Mouse (Mus musculus): Measurements from ENCODE around the gene Smtnl1. TPM values are rescaled to one million over a fixed set of nuclear protein-coding genes. Genes with fewer than 3 reads are reported as not detected.

Smtnl1 gene
- total RNA-seq, 1 experiment: 4.9 TPM

DNA sequence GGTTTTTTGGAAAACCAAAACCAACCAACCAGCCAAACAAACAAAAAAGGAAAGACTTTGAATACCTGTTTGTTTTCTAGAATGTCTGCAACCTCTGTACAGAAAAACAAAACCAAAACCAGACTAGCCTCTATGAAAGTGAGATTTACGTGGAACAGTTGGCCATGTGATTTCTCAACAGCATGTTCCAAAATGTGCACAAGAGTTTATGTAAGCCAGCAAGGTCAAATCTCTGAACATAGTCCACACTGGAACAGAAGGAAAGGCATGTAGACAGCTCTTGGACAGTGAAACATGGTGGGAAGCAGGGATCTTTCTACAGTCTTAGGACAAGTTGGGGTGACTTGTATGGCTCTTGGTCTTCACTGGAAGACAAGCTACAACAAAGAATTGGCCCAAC lies 60.6 kb downstream of the Smtnl1 start:
- TF ChIP-seq ZNF384 (IDR thresholded peaks at IDR 0.05; ENCODE audit: low read depth, low read length): no peak
- no peak for TF ChIP-seq MAFK (IDR thresholded peaks at IDR 0.05; ENCODE audit: insufficient read depth, low read depth, low read length)
- no peak for TF ChIP-seq CHD2 (IDR thresholded peaks at IDR 0.05; ENCODE audit: low read depth, low read length)
- no peak for TF ChIP-seq HCFC1 (IDR thresholded peaks at IDR 0.05; ENCODE audit: borderline replicate concordance, insufficient read depth, low read length)
- no peak for TF ChIP-seq ZC3H11A (IDR thresholded peaks at IDR 0.05; ENCODE audit: borderline replicate concordance, low read depth, low read length)
- Histone ChIP-seq H3K9ac (ENCODE audit: insufficient read depth, low read depth, low read length, poor library complexity, severe bottlenecking) (no peak overlapping the region), H3K4me3 (ENCODE audit: insufficient read depth in 1 of 2, low read depth in 1 of 2, low read length in 2 of 2, poor library complexity in 1 of 2, severe bottlenecking in 1 of 2) (no peak overlapping the region), H3K36me3 (ENCODE audit: control insufficient read depth, insufficient read depth, low read length, poor library complexity, severe bottlenecking) (no peaks in the 10 kb centered on the region), H3K27ac (ENCODE audit: insufficient read depth, low read depth, low read length, poor library complexity, severe bottlenecking) (no peak overlapping the region), H3K9me3 (ENCODE audit: control insufficient read depth, insufficient read depth, low read depth, low read length) (no peaks in the 10 kb centered on the region), H3K4me1 (ENCODE audit: control insufficient read depth in 2 of 2, insufficient read depth in 2 of 2, low read length in 2 of 2, poor library complexity in 1 of 2) (peaks cover 2 to 14% of the 10 kb centered on the region in 2 experiments; a peak in 3 of 4 replicates)
- DNase-seq (ENCODE audit: low read depth, low spot score): no peak
- in situ Hi-C loops (cut with MboI; ENCODE audit: low sequenced_read_pairs in 2 of 2, unreplicated experiment in 2 of 2): no loop called here

DNA sequence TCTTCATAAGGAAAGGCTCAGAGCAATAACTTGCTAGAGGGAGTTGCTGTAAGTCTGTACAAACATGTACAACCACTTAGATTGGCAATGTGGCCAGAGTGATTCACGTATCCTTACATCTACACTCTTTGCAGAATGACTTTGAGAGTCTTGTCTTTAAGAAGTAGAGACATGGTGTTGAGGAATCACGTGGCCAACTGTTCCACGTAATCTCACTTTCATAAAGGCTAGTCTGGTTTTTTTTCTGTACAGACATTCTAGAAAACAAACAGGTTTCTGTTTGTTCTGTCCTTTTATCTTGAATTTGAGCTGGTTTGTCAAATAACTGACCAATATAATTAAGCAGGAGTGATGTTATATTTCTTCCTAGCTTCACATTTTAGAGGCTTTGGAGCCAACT lies 61.1 kb downstream of the Smtnl1 start:
- in situ Hi-C loops (cut with MboI; ENCODE audit: low sequenced_read_pairs in 2 of 2, unreplicated experiment in 2 of 2): no loop called here
- Histone ChIP-seq H3K4me1 (ENCODE audit: control insufficient read depth in 2 of 2, insufficient read depth in 2 of 2, low read length in 2 of 2, poor library complexity in 1 of 2) (peaks cover 2 to 14% of the 10 kb centered on the region in 2 experiments), H3K27ac (ENCODE audit: insufficient read depth, low read depth, low read length, poor library complexity, severe bottlenecking) (no peak overlapping the region), H3K4me3 (ENCODE audit: insufficient read depth in 1 of 2, low read depth in 1 of 2, low read length in 2 of 2, poor library complexity in 1 of 2, severe bottlenecking in 1 of 2) (no peak overlapping the region), H3K9me3 (ENCODE audit: control insufficient read depth, insufficient read depth, low read depth, low read length) (no peaks in the 10 kb centered on the region), H3K9ac (ENCODE audit: insufficient read depth, low read depth, low read length, poor library complexity, severe bottlenecking) (no peak overlapping the region), H3K36me3 (ENCODE audit: control insufficient read depth, insufficient read depth, low read length, poor library complexity, severe bottlenecking) (no peaks in the 10 kb centered on the region)
- no peak for DNase-seq (ENCODE audit: low read depth, low spot score)
- TF ChIP-seq ZC3H11A (IDR thresholded peaks at IDR 0.05; ENCODE audit: borderline replicate concordance, low read depth, low read length) (no peak), MAFK (IDR thresholded peaks at IDR 0.05; ENCODE audit: insufficient read depth, low read depth, low read length) (no peak), HCFC1 (IDR thresholded peaks at IDR 0.05; ENCODE audit: borderline replicate concordance, insufficient read depth, low read length) (no peak), CHD2 (IDR thresholded peaks at IDR 0.05; ENCODE audit: low read depth, low read length) (no peak), ZNF384 (IDR thresholded peaks at IDR 0.05; ENCODE audit: low read depth, low read length) (no peak)

Other genes with a start within 250 kb of the Smtnl1 start
- gene Ctnnd1, start 171.9 kb downstream of the Smtnl1 start, total RNA-seq (2012; rRNA removed): 48.2 and 51.5 TPM in 2 replicates
- 3.2 and 3.6 TPM in 2 replicates for gene Btbd18, start 163.6 kb downstream of the Smtnl1 start, total RNA-seq (2012; rRNA removed)
- 546 and 589 TPM in 2 replicates for gene Selenoh, start 151.9 kb downstream of the Smtnl1 start, total RNA-seq (2012; rRNA removed)
- gene Gm28635, start 144.6 kb downstream of the Smtnl1 start, total RNA-seq (2012; rRNA removed): 1.1 and 2.7 TPM in 2 replicates
- gene Med19, start 144.2 kb downstream of the Smtnl1 start, total RNA-seq (2012; rRNA removed): 17.1 and 31.4 TPM in 2 replicates
- gene Tmx2, start 143.5 kb downstream of the Smtnl1 start, total RNA-seq (2012; rRNA removed): 160 and 193 TPM in 2 replicates
- 34.8 and 39.0 TPM in 2 replicates for gene Zdhhc5, start 107.5 kb downstream of the Smtnl1 start, total RNA-seq (2012; rRNA removed)
- gene Clp1, start 95.3 kb downstream of the Smtnl1 start, total RNA-seq (2012; rRNA removed): 28.6 and 36.4 TPM in 2 replicates
- 0.89 and 1.8 TPM in 2 replicates for gene Ypel4, start 88.6 kb downstream of the Smtnl1 start, total RNA-seq (2012; rRNA removed)
- 13.1 and 14.6 TPM in 2 replicates for gene Gm19426, start 79.0 kb downstream of the Smtnl1 start, total RNA-seq (2012; rRNA removed)
- 6.3 and 12.2 TPM in 2 replicates for gene Serping1, start 47.2 kb downstream of the Smtnl1 start, total RNA-seq (2012; rRNA removed)
- 0.58 and 1.9 TPM in 2 replicates for gene Ube2l6, start 23.8 kb downstream of the Smtnl1 start, total RNA-seq (2012; rRNA removed)
- gene Timm10, start 4.3 kb upstream of the Smtnl1 start, total RNA-seq (2012; rRNA removed): 60.2 and 73.5 TPM in 2 replicates
- 30.2 and 47.0 TPM in 2 replicates for gene Slc43a1, start 16.2 kb upstream of the Smtnl1 start, total RNA-seq (2012; rRNA removed)
- gene Rtn4rl2, start 64.1 kb upstream of the Smtnl1 start, total RNA-seq (2012; rRNA removed): 0.79 and 0.80 TPM in 2 replicates
- 12.9 and 13.8 TPM in 2 replicates for gene Slc43a3, start 113.9 kb upstream of the Smtnl1 start, total RNA-seq (2012; rRNA removed)
- gene Prg2, start 157.8 kb upstream of the Smtnl1 start, total RNA-seq (2012; rRNA removed): not detected in 2 replicates
- not detected in 2 replicates for gene Prg3, start 165.6 kb upstream of the Smtnl1 start, total RNA-seq (2012; rRNA removed)
- 206 and 212 TPM in 2 replicates for gene Ssrp1, start 214.6 kb upstream of the Smtnl1 start, total RNA-seq (2012; rRNA removed)
- gene P2rx3, start 214.8 kb upstream of the Smtnl1 start, total RNA-seq (2012; rRNA removed): 4.6 and 5.1 TPM in 2 replicates
- 36.7 and 61.9 TPM in 2 replicates for gene Tnks1bp1, start 225.4 kb upstream of the Smtnl1 start, total RNA-seq (2012; rRNA removed)

All from ES-E14 (cell line).